In genomic region chr2:85036507-85037046, GRCm38 (mm10) we compare ENCODE assay signal across 9 mouse cellular contexts. TPM values are rescaled to one million over a fixed set of nuclear protein-coding genes. Genes with fewer than 3 reads are reported as not detected.
DNase-seq lines count a peak whose midpoint lies in the region; TF ChIP-seq lines count a peak whose summit lies in the region.
"Had no signal": no experiment of that assay in that cellular context is flagged by ENCODE, and none has a peak within 500 bp of the region (broad histone marks: within the 10 kb centered on the region; RNA-seq: fewer than 3 reads in every experiment).

No protein-coding gene starts in this region.

- H3K4me3 ChIP-seq in kidney, adult 2 months (ENCODE audit: insufficient read depth, low read depth, low read length), result peak overlapping the region; percentile 92
- peak overlapping the region; percentile 76 for H3K4me3 ChIP-seq in bone marrow macrophage, adult 2 months (ENCODE audit: insufficient read depth, low read length)
- H3K4me3 ChIP-seq in hindbrain, embryonic 10.5 days, result peak overlapping the region; percentile 84
- H3K4me3 ChIP-seq in midbrain, embryonic 10.5 days, result peak overlapping the region; percentile 78

- no peak for DNase-seq in kidney, adult 2 months
- no peak for DNase-seq in kidney, adult 18-20 months
- DNase-seq in hindbrain, embryonic 10.5 days (ENCODE audit: low spot score), result no peak
- DNase-seq in midbrain, embryonic 10.5 days (ENCODE audit: low spot score), result no peak
- DNase-seq in left cerebral cortex, adult 11 months (ENCODE audit: low spot score), result no peak
- DNase-seq in adrenal gland, adult (ENCODE audit: inconsistent age in 2 of 2, low spot score in 1 of 2), result no peak
- DNase-seq in frontal cortex, postnatal 36 days (ENCODE audit: low spot score in 2 of 2), result no peak

- peaks cover 11% of the 10 kb centered on the region; the same call in 1 of the 2 replicates for H3K4me1 ChIP-seq in kidney, adult 2 months (ENCODE audit: control insufficient read depth, insufficient read depth, low read length)
- H3K4me1 ChIP-seq in bone marrow macrophage, adult 2 months (ENCODE audit: control insufficient read depth, insufficient read depth, low read length), result peaks cover 9% of the 10 kb centered on the region
- H3K4me1 ChIP-seq in hindbrain, embryonic 10.5 days (replicated peaks), result peaks cover 27% of the 10 kb centered on the region
- H3K4me1 ChIP-seq in midbrain, embryonic 10.5 days, result peaks cover 26% of the 10 kb centered on the region

- no peaks in the 10 kb centered on the region for H3K27me3 ChIP-seq in kidney, adult 2 months (replicated peaks; ENCODE audit: control insufficient read depth, insufficient read depth, low read length)
- H3K27me3 ChIP-seq in hindbrain, embryonic 10.5 days (ENCODE audit: insufficient read depth, poor library complexity, severe bottlenecking), result no peaks in the 10 kb centered on the region
- H3K27me3 ChIP-seq in midbrain, embryonic 10.5 days (ENCODE audit: low read depth, poor library complexity, severe bottlenecking), result no peaks in the 10 kb centered on the region

- TF ChIP-seq CTCF in kidney, adult 2 months (conservative IDR thresholded peaks at IDR 0.05; ENCODE audit: insufficient read depth, insufficient read length, low read depth, low read length), result no peak
- no peak for TF ChIP-seq CTCF in bone marrow macrophage, adult 2 months (IDR thresholded peaks at IDR 0.05; ENCODE audit: low read depth, low read length)

- WGBS in kidney, adult 2 months, result 5% methylated on average over 11 of the region's 11 CpGs
- 9% methylated on average over 11 of the region's 11 CpGs for WGBS in hindbrain, embryonic 10.5 days
- 11% methylated on average over 11 of the region's 11 CpGs for WGBS in midbrain, embryonic 10.5 days

- H3K36me3 ChIP-seq in kidney, adult 2 months (ENCODE audit: control insufficient read depth, insufficient read depth, low read length), result peaks cover 4% of the 10 kb centered on the region
- H3K36me3 ChIP-seq in hindbrain, embryonic 10.5 days, result peaks cover 24% of the 10 kb centered on the region
- H3K36me3 ChIP-seq in midbrain, embryonic 10.5 days, result peaks cover 30% of the 10 kb centered on the region

- no peaks in the 10 kb centered on the region for H3K9me3 ChIP-seq in hindbrain, embryonic 10.5 days
- H3K9me3 ChIP-seq in midbrain, embryonic 10.5 days (replicated peaks), result no peaks in the 10 kb centered on the region

- peak overlapping the region; percentile 14; the same call in 1 of the 2 replicates for H3K27ac ChIP-seq in kidney, adult 2 months (ENCODE audit: insufficient read depth, low read depth, low read length)
- no peak overlapping the region for H3K27ac ChIP-seq in bone marrow macrophage, adult 2 months (ENCODE audit: insufficient read depth, low read depth, low read length)
- peak overlapping the region; percentile 98 for H3K27ac ChIP-seq in hindbrain, embryonic 10.5 days
- H3K27ac ChIP-seq in midbrain, embryonic 10.5 days (replicated peaks), result peak overlapping the region; percentile 95

- no peak for TF ChIP-seq POLR2A in kidney, adult 2 months (IDR thresholded peaks at IDR 0.05; ENCODE audit: low read depth, low read length)
- no peak for TF ChIP-seq POLR2A in bone marrow macrophage, adult 2 months (IDR thresholded peaks at IDR 0.05; ENCODE audit: borderline replicate concordance, low read depth, low read length)

RNA-seq across cellular contexts. Expression of gene Ssrp1, which starts 0.5 kb away (rescaled TPM):
- polyA plus RNA-seq in kidney, adult 2 months (2012; rRNA removed), result 70.2 and 78.9 TPM in 2 replicates
- 96.1 and 96.7 TPM in 2 replicates for polyA plus RNA-seq in bone marrow macrophage, adult 2 months (2012; ENCODE audit: insufficient read depth, insufficient read length, missing spikeins)
- polyA plus RNA-seq in hindbrain, embryonic 10.5 days (2016; fragmentation: Nextera tagmentation; extraction: Ambion mirVana), result 310 and 387 TPM in 2 replicates
- polyA plus RNA-seq in midbrain, embryonic 10.5 days (2016; fragmentation: Nextera tagmentation; extraction: Ambion mirVana), result 392 and 411 TPM in 2 replicates

RNA-seq across cellular contexts. Expression of gene P2rx3, which starts 0.7 kb away (rescaled TPM):
- 0.80 and 0.90 TPM in 2 replicates for polyA plus RNA-seq in kidney, adult 2 months (2012; rRNA removed)
- 0.42 TPM in 1 of 2 replicates, not detected in the other for polyA plus RNA-seq in bone marrow macrophage, adult 2 months (2012; ENCODE audit: insufficient read depth, insufficient read length, missing spikeins)
- 18.0 and 20.5 TPM in 2 replicates for polyA plus RNA-seq in hindbrain, embryonic 10.5 days (2016; fragmentation: Nextera tagmentation; extraction: Ambion mirVana)
- polyA plus RNA-seq in midbrain, embryonic 10.5 days (2016; fragmentation: Nextera tagmentation; extraction: Ambion mirVana), result 4.7 and 6.2 TPM in 2 replicates

RNA-seq across cellular contexts. Expression of gene Tnks1bp1, which starts 11.2 kb away (rescaled TPM):
- 46.9 and 47.0 TPM in 2 replicates for polyA plus RNA-seq in kidney, adult 2 months (2012; rRNA removed)
- polyA plus RNA-seq in bone marrow macrophage, adult 2 months (2012; ENCODE audit: insufficient read depth, insufficient read length, missing spikeins), result 7.5 and 10.9 TPM in 2 replicates
- polyA plus RNA-seq in hindbrain, embryonic 10.5 days (2016; fragmentation: Nextera tagmentation; extraction: Ambion mirVana), result 29.3 and 31.2 TPM in 2 replicates
- polyA plus RNA-seq in midbrain, embryonic 10.5 days (2016; fragmentation: Nextera tagmentation; extraction: Ambion mirVana), result 29.9 and 33.7 TPM in 2 replicates

RNA-seq across cellular contexts. Expression of gene Prg3, which starts 48.6 kb away (rescaled TPM):
- polyA plus RNA-seq in kidney, adult 2 months (2012; rRNA removed), result 0.28 TPM in 1 of 2 replicates, not detected in the other
- polyA plus RNA-seq in bone marrow macrophage, adult 2 months (2012; ENCODE audit: insufficient read depth, insufficient read length, missing spikeins), result not detected in 2 replicates
- not detected in 2 replicates for polyA plus RNA-seq in hindbrain, embryonic 10.5 days (2016; fragmentation: Nextera tagmentation; extraction: Ambion mirVana)
- polyA plus RNA-seq in midbrain, embryonic 10.5 days (2016; fragmentation: Nextera tagmentation; extraction: Ambion mirVana), result not detected in 2 replicates
- polyA plus RNA-seq: brain, embryonic 14.5 days had no signal

RNA-seq across cellular contexts. Expression of gene Prg2, which starts 56.3 kb away (rescaled TPM):
- polyA plus RNA-seq in kidney, adult 2 months (2012; rRNA removed), result 0.16 TPM in 1 of 2 replicates, not detected in the other
- polyA plus RNA-seq in bone marrow macrophage, adult 2 months (2012; ENCODE audit: insufficient read depth, insufficient read length, missing spikeins), result not detected in 2 replicates
- polyA plus RNA-seq in hindbrain, embryonic 10.5 days (2016; fragmentation: Nextera tagmentation; extraction: Ambion mirVana), result not detected in 2 replicates
- polyA plus RNA-seq in midbrain, embryonic 10.5 days (2016; fragmentation: Nextera tagmentation; extraction: Ambion mirVana), result 0.32 TPM in 1 of 2 replicates, not detected in the other
